Mouse (Mus musculus): Measurements from ENCODE around the gene Pomgnt1.

GRCm38 (mm10) chr4:116165708-116166407 is 42.2 kb downstream of the Pomgnt1 start:
- TF ChIP-seq CTCF (IDR thresholded peaks at IDR 0.05; ENCODE audit: borderline replicate concordance, insufficient read depth, low read length) (no peak), POLR2A (IDR thresholded peaks at IDR 0.05; ENCODE audit: low read depth, low read length) (no peak)

Measured in embryonic fibroblast, embryonic 13.5 days (primary cell).